Mouse (Mus musculus) liver, embryonic 11.5 days (tissue): ENCODE measurements at regions not wholly inside any gene's neighbourhood (a gene's known extent, or its start where the extent isn't known, plus 50 kb on each side); places are given as distances from the start of the nearest gene placed in this dataset.

ENCODE experiments used
- ATAC-seq: fragments of 200-750 bp; cut with Nextera tagmentation; replicated peaks from 2 replicates; pipeline ENCODE4 v1.8.0; 2017; ENCODE audit warnings: moderate number of reproducible peaks, mild to moderate bottlenecking, moderate TSS enrichment, moderate library complexity; ENCODE audit not compliant: low FRiP score
- DNase-seq: peaks from one replicate; pipeline ENCODE4 v3.0.0-alpha.2; 2017; ENCODE audit warnings: low spot score
- H3K27ac ChIP-seq: fragments of 300-500 bp; sonication (generic); 2 replicates; pipeline ENCODE4 v1.5.1; 2014; ENCODE audit warnings: mild to moderate bottlenecking, low read depth, low read length, control low read depth
- H3K27me3 ChIP-seq: fragments of 300-500 bp; sonication (generic); replicated peaks from 2 replicates; pipeline ENCODE4 v1.6.1; 2014; ENCODE audit warnings: low read length, mixed read lengths; ENCODE audit not compliant: control insufficient read depth, insufficient read depth
- H3K36me3 ChIP-seq: fragments of 300-500 bp; sonication (generic); 2 replicates; pipeline ENCODE4 v1.6.1; 2014; ENCODE audit warnings: mild to moderate bottlenecking, low read length, moderate library complexity, mixed read lengths; ENCODE audit not compliant: control insufficient read depth, insufficient read depth
- H3K4me1 ChIP-seq: fragments of 300-500 bp; sonication (generic); replicated peaks from 2 replicates; pipeline ENCODE4 v1.6.1; 2014; ENCODE audit warnings: low read length, mixed read lengths; ENCODE audit not compliant: control insufficient read depth, insufficient read depth
- H3K4me2 ChIP-seq: fragments of 300-500 bp; sonication (generic); 2 replicates; pipeline ENCODE4 v1.6.1; 2014; ENCODE audit warnings: mild to moderate bottlenecking, control low read depth, moderate library complexity
- H3K4me3 ChIP-seq: fragments of 300-500 bp; sonication (generic); 2 replicates; pipeline ENCODE4 v1.5.1; 2014; ENCODE audit warnings: low read depth, low read length, control low read depth
- H3K9ac ChIP-seq: fragments of 300-500 bp; sonication (generic); 2 replicates; pipeline ENCODE4 v1.6.1; 2014; ENCODE audit warnings: low read depth, low read length, control low read depth
- H3K9me3 ChIP-seq: fragments of 300-500 bp; sonication (generic); 2 replicates; pipeline ENCODE4 v1.6.1; 2016; ENCODE audit warnings: low read length, inconsistent platforms, mixed read lengths; ENCODE audit not compliant: control insufficient read depth
- WGBS: fragments of 180-500 bp; shearing (Covaris S2); extraction: QIAGEN DNeasy Blood & Tissue Kit; methylation state at CpG from one replicate; pipeline ENCODE4 v1.1.7; 2014; 5-methylcytosine and 5-hydroxymethylcytosine counted together

DNA sequence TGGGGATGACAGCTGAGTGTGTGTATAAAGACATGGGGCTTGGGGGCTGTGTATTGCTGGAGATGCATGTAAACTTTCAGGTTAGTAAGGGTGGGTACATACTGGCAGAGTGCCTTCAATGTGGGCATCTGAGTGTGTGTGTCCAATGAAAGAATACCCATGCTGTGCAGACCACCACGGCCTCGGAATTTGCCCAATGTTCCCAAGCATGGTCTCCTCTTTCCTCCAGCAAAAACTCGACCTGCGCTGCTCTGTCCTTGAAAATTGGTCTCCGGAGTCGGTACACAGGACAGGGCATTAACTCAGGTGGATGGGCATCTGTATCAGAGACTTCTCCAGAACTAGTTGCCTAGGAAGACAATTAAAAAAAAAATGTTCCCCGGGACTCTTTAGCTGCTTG is 188.3 kb upstream of the Gm4791 start:
- Histone ChIP-seq H3K27ac (no peak overlapping the region), H3K4me3 (no peak overlapping the region), H3K4me2 (no peak overlapping the region), H3K36me3 (no peaks in the 10 kb centered on the region), H3K9me3 (no peaks in the 10 kb centered on the region), H3K4me1 (no peaks in the 10 kb centered on the region), H3K27me3 (peaks cover 9% of the 10 kb centered on the region; the same call in 1 of the 2 replicates), H3K9ac (no peak overlapping the region)
- WGBS: 75% methylated on average over 7 of the region's 7 CpGs
- no peak for DNase-seq
- no peak for ATAC-seq

DNA sequence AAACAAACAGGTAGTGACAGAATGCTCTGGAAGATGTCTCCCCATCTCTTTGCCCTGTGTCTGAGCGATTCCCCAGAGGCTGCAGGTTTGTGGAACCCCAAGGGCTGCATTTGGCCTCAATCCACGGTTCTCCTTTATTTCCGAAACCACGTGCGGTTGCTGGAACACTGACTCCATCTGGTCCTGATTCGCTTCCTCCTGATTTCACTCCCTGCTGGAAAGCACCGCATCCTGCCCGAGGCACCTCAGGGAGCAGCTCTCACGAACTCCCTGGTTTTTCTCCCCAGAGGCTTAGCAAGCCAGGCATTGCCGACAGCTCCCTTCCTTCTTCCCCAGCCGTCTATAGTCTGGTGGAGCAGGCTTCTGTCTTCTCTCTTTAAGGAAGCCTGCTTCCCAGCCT is 203.1 kb upstream of the Gm4791 start:
- Histone ChIP-seq H3K27me3 (no peaks in the 10 kb centered on the region), H3K27ac (no peak overlapping the region), H3K4me3 (no peak overlapping the region), H3K9me3 (no peaks in the 10 kb centered on the region), H3K4me2 (no peak overlapping the region), H3K36me3 (no peaks in the 10 kb centered on the region), H3K4me1 (no peaks in the 10 kb centered on the region), H3K9ac (no peak overlapping the region)
- 66% methylated on average over 11 of the region's 11 CpGs for WGBS
- no peak for DNase-seq
- ATAC-seq: no peak

DNA sequence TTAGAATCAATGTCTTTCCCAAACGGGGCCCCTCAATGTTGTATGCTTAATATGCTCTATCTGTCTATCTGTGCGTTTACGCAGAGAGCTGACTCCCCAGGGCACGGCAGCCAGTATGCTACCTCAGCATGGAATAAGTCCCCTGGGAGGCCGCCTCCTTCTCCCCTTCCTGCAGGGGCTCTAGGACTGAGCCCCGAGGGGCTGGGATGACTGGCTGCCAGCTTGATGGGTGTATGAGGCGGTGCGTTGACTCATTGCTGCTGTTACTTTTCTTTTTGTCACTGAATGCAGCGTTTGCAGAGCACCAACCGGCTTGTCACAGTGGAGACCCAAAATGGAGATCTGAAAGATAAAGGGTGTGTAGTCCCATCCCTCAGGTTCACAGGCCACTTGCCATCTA is 209.5 kb upstream of the Gm4791 start:
- Histone ChIP-seq H3K9me3 (no peaks in the 10 kb centered on the region), H3K27ac (no peak overlapping the region), H3K4me2 (no peak overlapping the region), H3K36me3 (no peaks in the 10 kb centered on the region), H3K4me1 (no peaks in the 10 kb centered on the region), H3K4me3 (no peak overlapping the region), H3K9ac (no peak overlapping the region), H3K27me3 (no peaks in the 10 kb centered on the region)
- no peak for DNase-seq
- 70% methylated on average over 10 of the region's 10 CpGs for WGBS
- no peak for ATAC-seq

DNA sequence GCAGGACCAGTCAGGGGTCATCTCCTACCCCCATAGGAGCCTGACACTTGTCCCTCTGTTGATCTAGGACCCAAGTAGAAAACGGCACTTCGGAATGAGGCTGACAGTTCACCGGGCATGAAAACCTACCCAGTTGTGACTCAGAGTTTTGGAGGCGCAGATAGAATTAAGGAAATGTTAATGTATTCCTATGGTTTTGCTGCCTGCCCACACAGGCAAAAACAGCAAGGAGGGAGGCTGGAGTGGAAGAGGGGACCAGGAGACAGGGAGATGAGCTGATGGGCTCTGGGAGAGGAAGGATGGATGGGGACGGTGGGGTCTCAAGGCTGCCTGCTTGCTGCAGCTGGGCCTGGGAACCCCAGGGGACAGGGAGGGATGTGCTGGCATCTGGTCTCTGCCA is 210.1 kb upstream of the Gm4791 start:
- DNase-seq (no peak), ATAC-seq (no peak)
- Histone ChIP-seq H3K4me1 (no peaks in the 10 kb centered on the region), H3K9ac (no peak overlapping the region), H3K4me3 (no peak overlapping the region), H3K27me3 (no peaks in the 10 kb centered on the region), H3K27ac (no peak overlapping the region), H3K9me3 (no peaks in the 10 kb centered on the region), H3K4me2 (no peak overlapping the region), H3K36me3 (no peaks in the 10 kb centered on the region)
- 91% methylated on average over 5 of the region's 5 CpGs for WGBS

DNA sequence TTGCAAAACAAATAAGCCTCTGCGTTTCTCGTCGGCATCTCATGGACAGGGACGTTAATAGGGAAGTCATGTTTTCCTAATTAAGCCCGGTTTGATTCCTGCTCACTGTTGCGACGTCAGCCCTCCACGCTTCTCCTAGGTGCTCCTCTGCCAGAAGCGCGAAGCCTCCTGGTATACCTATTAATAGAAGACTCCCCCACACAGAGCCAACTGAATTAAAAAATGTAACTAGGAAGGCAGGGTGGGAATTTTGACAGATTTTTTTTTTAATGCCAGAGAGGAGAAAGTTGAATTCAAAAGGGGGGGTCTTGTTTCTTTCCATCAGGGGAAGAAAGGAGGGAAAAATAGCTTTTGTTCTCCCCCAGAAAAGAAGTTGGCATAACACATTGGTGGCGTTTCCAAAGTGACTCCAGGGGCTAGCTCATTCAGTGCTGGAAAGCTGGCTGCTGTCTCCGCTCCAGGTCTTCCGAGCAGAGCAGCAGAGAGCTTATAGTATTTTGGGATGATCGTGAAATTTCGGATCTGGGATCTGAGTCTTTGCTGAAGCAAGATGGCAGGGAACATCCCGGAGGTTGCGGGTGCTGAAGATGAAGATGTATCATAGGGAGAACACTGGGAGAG is 214.1 kb upstream of the Gm4791 start:
- Histone ChIP-seq H3K9ac (no peak overlapping the region), H3K27ac (no peak overlapping the region), H3K4me2 (no peak overlapping the region), H3K27me3 (no peaks in the 10 kb centered on the region), H3K4me3 (no peak overlapping the region), H3K36me3 (no peaks in the 10 kb centered on the region), H3K4me1 (no peaks in the 10 kb centered on the region), H3K9me3 (no peaks in the 10 kb centered on the region)
- WGBS: 83% methylated on average over 17 of the region's 17 CpGs
- DNase-seq (no peak), ATAC-seq (no peak)

DNA sequence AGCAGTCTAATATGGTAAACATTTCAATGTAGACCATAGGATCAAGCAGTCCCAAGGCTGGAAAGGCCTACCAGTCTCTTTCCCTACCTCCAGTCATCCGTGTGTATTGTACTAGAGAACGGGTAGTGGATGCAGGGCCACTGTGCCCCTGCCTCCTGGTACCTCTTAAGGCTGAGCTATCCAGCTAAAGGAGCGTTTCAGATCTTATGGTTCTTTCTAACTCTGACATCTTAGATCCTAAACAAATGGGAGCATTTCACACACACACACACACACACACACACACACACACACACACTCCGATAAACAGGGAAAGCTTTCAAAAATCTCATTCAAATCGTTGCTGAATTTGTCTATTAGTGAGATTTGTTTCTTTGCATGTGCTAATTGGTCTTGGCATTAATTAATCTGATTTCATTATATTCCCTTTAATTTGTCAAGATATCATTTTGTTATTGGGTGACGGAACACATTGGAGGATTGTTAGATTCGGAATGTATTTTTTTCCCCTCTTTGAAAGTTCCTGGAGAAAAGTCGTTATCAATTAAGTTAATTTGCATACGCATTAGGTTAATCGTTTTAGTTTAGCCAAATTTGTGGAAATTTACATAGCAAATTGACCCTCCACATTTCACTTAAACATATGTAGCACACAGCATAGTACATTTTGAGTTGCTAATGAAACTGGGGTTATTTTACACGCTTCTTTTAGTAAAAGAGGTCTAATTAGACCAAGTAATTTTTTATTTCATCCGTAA is 214.8 kb upstream of the Gm4791 start:
- no peak overlapping the region for H3K27ac ChIP-seq
- ATAC-seq (no peak), DNase-seq (no peak)
- H3K9me3 ChIP-seq: no peaks in the 10 kb centered on the region
- no peaks in the 10 kb centered on the region for H3K27me3 ChIP-seq
- no peak overlapping the region for H3K4me2 ChIP-seq
- 82% methylated on average over 12 of the region's 12 CpGs for WGBS
- no peak overlapping the region for H3K9ac ChIP-seq
- H3K4me3 ChIP-seq: no peak overlapping the region
- H3K4me1 ChIP-seq: no peaks in the 10 kb centered on the region
- H3K36me3 ChIP-seq: no peaks in the 10 kb centered on the region

DNA sequence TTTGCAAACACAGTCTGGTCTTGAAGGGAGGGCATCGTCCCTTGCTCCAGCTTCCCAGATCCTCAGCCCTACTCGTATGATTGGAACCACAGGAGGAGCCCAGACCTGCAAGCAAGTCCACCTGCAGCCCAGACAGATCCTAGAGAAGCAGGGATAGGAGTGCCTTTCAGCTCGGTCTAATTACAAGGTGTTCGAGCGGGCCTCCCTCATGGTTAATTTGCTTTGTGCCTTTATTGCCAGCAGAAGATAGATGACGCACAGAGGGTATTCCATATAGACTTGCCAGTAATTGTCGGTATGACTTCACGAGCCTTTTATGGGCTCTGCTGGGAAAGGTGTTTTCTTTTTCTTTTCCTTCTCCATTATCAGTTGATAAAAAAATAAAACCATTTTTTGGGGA is 216.9 kb upstream of the Gm4791 start:
- Histone ChIP-seq H3K9me3 (no peaks in the 10 kb centered on the region), H3K27me3 (no peaks in the 10 kb centered on the region), H3K4me1 (no peaks in the 10 kb centered on the region), H3K4me2 (no peak overlapping the region), H3K9ac (no peak overlapping the region), H3K4me3 (no peak overlapping the region), H3K36me3 (no peaks in the 10 kb centered on the region), H3K27ac (no peak overlapping the region)
- ATAC-seq (no peak), DNase-seq (no peak)
- 82% methylated on average over 8 of the region's 8 CpGs for WGBS

DNA sequence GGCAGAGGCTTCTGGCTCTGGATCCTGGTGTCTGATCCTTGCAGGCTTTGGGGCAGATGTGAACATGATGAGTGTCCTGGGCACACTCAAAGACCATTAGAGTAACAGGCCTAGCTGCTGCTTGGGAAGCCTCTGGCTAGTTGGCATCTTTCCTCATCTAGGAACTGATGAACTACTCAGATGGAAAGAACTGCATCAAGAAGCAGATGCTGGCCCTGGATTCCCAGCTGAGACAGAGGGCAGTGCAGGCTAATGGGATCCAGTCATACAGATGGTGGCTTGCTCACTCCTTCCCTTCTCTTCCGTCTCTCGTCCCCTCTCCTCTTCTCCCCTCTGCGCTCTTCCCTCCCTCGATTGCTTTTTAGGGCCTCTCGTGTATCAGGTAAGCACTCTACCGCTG is 219.8 kb upstream of the Gm4791 start:
- Histone ChIP-seq H3K9me3 (no peaks in the 10 kb centered on the region), H3K36me3 (no peaks in the 10 kb centered on the region), H3K27me3 (no peaks in the 10 kb centered on the region), H3K27ac (no peak overlapping the region), H3K4me3 (no peak overlapping the region), H3K9ac (no peak overlapping the region), H3K4me2 (no peak overlapping the region), H3K4me1 (no peaks in the 10 kb centered on the region)
- WGBS: 71% methylated on average over 6 of the region's 6 CpGs
- ATAC-seq (no peak), DNase-seq (no peak)

DNA sequence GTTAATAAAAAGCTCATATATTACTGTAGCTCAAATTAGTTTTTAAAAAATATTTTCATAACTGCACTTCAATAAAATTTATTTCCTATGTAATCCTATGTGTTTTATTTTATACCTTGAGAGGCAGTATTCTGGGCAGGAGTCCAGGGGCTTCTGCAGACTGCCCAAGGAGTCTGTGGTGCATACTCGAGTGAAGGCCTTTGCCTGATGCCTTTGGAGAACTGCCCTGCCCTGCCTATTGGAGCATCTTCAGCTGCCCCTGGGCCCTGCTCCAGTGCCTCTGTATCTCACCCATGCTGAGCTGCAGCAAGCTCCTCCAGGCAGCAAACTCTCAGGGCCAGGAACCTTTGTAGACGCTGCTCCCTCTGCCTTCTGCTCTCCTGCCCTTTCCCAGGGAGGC is 223.7 kb upstream of the Gm4791 start:
- no peak overlapping the region for H3K9ac ChIP-seq
- WGBS: 52% methylated on average over 2 of the region's 2 CpGs

More for the DNA sequence above, 223.7 kb upstream of the Gm4791 start:
- Histone ChIP-seq H3K4me2 (no peak overlapping the region), H3K4me1 (no peaks in the 10 kb centered on the region), H3K9me3 (no peaks in the 10 kb centered on the region), H3K36me3 (no peaks in the 10 kb centered on the region), H3K4me3 (no peak overlapping the region), H3K27me3 (no peaks in the 10 kb centered on the region), H3K27ac (no peak overlapping the region)
- DNase-seq (no peak), ATAC-seq (no peak)
